Comparison of ENCODE assay signal across 8 mouse cellular contexts in genomic region chr14:30009864-30010560, GRCm38 (mm10). TPM values are rescaled to one million over a fixed set of nuclear protein-coding genes. Genes with fewer than 3 reads are reported as not detected.
DNase-seq lines count a peak whose midpoint lies in the region; ATAC-seq lines count a peak whose summit lies in the region.

No protein-coding gene starts in this region.

- peaks cover 10% of the 10 kb centered on the region for H3K4me1 ChIP-seq in hindbrain, embryonic 16.5 days (ENCODE audit: control insufficient read depth, insufficient read depth, low read depth, low read length)
- H3K4me1 ChIP-seq in hindbrain, embryonic 13.5 days (replicated peaks), result peaks cover 9% of the 10 kb centered on the region
- peaks cover 9% of the 10 kb centered on the region for H3K4me1 ChIP-seq in hindbrain, embryonic 12.5 days

- no peak overlapping the region for H3K4me3 ChIP-seq in hindbrain, embryonic 16.5 days (ENCODE audit: low read length)
- H3K4me3 ChIP-seq in hindbrain, embryonic 13.5 days, result no peak overlapping the region
- H3K4me3 ChIP-seq in hindbrain, embryonic 12.5 days, result no peak overlapping the region

- no peaks in the 10 kb centered on the region for H3K27me3 ChIP-seq in hindbrain, embryonic 16.5 days (replicated peaks; ENCODE audit: control insufficient read depth, insufficient read depth, low read length)
- H3K27me3 ChIP-seq in hindbrain, embryonic 13.5 days, result peaks cover 43% of the 10 kb centered on the region
- H3K27me3 ChIP-seq in hindbrain, embryonic 12.5 days, result peaks cover 29% of the 10 kb centered on the region

- WGBS in hindbrain, embryonic 16.5 days, result 58% methylated on average over 10 of the region's 10 CpGs
- WGBS in hindbrain, embryonic 13.5 days, result 73% methylated on average over 10 of the region's 10 CpGs
- 77% methylated on average over 10 of the region's 10 CpGs for WGBS in hindbrain, embryonic 12.5 days

- peak; percentile 26 to 68 for DNase-seq in adrenal gland, postnatal 36 days
- peak; percentile 34 to 43 for DNase-seq in heart, adult 9 months (ENCODE audit: low spot score in 2 of 2)
- DNase-seq in kidney, postnatal 14 days, result peak; percentile 93
- DNase-seq in lung, postnatal 25 days (ENCODE audit: low spot score), result peak; percentile 49
- peak; percentile 23 to 73 for DNase-seq in urinary bladder, postnatal 36 days (ENCODE audit: low spot score in 2 of 2)

- ATAC-seq in hindbrain, embryonic 16.5 days, result peak; percentile 27; the same call in 1 of the 2 replicates
- ATAC-seq in hindbrain, embryonic 13.5 days (ENCODE audit: low FRiP score), result no peak
- no peak for ATAC-seq in hindbrain, embryonic 12.5 days (ENCODE audit: low FRiP score)

- H3K9me3 ChIP-seq in hindbrain, embryonic 16.5 days (ENCODE audit: control insufficient read depth, low read length), result no peaks in the 10 kb centered on the region
- no peaks in the 10 kb centered on the region for H3K9me3 ChIP-seq in hindbrain, embryonic 13.5 days
- no peaks in the 10 kb centered on the region for H3K9me3 ChIP-seq in hindbrain, embryonic 12.5 days (replicated peaks)

- no peak overlapping the region for H3K9ac ChIP-seq in hindbrain, embryonic 16.5 days (ENCODE audit: low read depth, low read length)
- H3K9ac ChIP-seq in hindbrain, embryonic 13.5 days, result no peak overlapping the region
- H3K9ac ChIP-seq in hindbrain, embryonic 12.5 days, result no peak overlapping the region

- no peak overlapping the region for H3K4me2 ChIP-seq in hindbrain, embryonic 16.5 days (ENCODE audit: low read length)
- no peak overlapping the region for H3K4me2 ChIP-seq in hindbrain, embryonic 13.5 days
- H3K4me2 ChIP-seq in hindbrain, embryonic 12.5 days (replicated peaks), result no peak overlapping the region

- H3K36me3 ChIP-seq in hindbrain, embryonic 16.5 days (ENCODE audit: control insufficient read depth, insufficient read depth, low read length), result no peaks in the 10 kb centered on the region
- no peaks in the 10 kb centered on the region for H3K36me3 ChIP-seq in hindbrain, embryonic 13.5 days
- no peaks in the 10 kb centered on the region for H3K36me3 ChIP-seq in hindbrain, embryonic 12.5 days

- H3K27ac ChIP-seq in hindbrain, embryonic 16.5 days (ENCODE audit: low read depth, low read length), result no peak overlapping the region
- no peak overlapping the region for H3K27ac ChIP-seq in hindbrain, embryonic 13.5 days
- H3K27ac ChIP-seq in hindbrain, embryonic 12.5 days, result no peak overlapping the region

RNA-seq across cellular contexts. Expression of gene Chdh, which starts 1.2 kb away (rescaled TPM):
- 0.36 and 0.51 TPM in 2 replicates for polyA plus RNA-seq in hindbrain, embryonic 16.5 days (2015; fragmentation: Nextera tagmentation; extraction: Ambion mirVana)
- 0.48 and 0.62 TPM in 2 replicates for polyA plus RNA-seq in hindbrain, embryonic 13.5 days (2015; fragmentation: Nextera tagmentation; extraction: Ambion mirVana)
- total RNA-seq in adrenal gland, postnatal 36 days (2021), result 10 to 100 TPM; 12.2 to 16.6 TPM
- polyA plus RNA-seq in hindbrain, embryonic 12.5 days (2016; fragmentation: Nextera tagmentation; extraction: Ambion mirVana), result 0.17 and 0.18 TPM in 2 replicates

RNA-seq across cellular contexts. Expression of gene Il17rb, which starts 1.3 kb away (rescaled TPM):
- polyA plus RNA-seq in hindbrain, embryonic 16.5 days (2015; fragmentation: Nextera tagmentation; extraction: Ambion mirVana), result 1.7 and 1.8 TPM in 2 replicates
- 0.93 and 1.4 TPM in 2 replicates for polyA plus RNA-seq in hindbrain, embryonic 13.5 days (2015; fragmentation: Nextera tagmentation; extraction: Ambion mirVana)
- 1 to 10 TPM; 1.6 to 2.0 TPM for total RNA-seq in adrenal gland, postnatal 36 days (2021)
- 1.0 and 1.7 TPM in 2 replicates for polyA plus RNA-seq in hindbrain, embryonic 12.5 days (2016; fragmentation: Nextera tagmentation; extraction: Ambion mirVana)

RNA-seq across cellular contexts. Expression of gene Actr8, which starts 31.9 kb away (rescaled TPM):
- 69.9 and 73.8 TPM in 2 replicates for polyA plus RNA-seq in hindbrain, embryonic 16.5 days (2015; fragmentation: Nextera tagmentation; extraction: Ambion mirVana)
- polyA plus RNA-seq in hindbrain, embryonic 13.5 days (2015; fragmentation: Nextera tagmentation; extraction: Ambion mirVana), result 83.9 and 86.6 TPM in 2 replicates
- 10 to 100 TPM; 54.3 to 58.7 TPM for total RNA-seq in adrenal gland, postnatal 36 days (2021)
- polyA plus RNA-seq in hindbrain, embryonic 12.5 days (2016; fragmentation: Nextera tagmentation; extraction: Ambion mirVana), result 87.1 and 92.8 TPM in 2 replicates

RNA-seq across cellular contexts. Expression of gene Selenok, which starts 41.9 kb away (rescaled TPM):
- polyA plus RNA-seq in hindbrain, embryonic 16.5 days (2015; fragmentation: Nextera tagmentation; extraction: Ambion mirVana), result 371 and 398 TPM in 2 replicates
- 440 and 455 TPM in 2 replicates for polyA plus RNA-seq in hindbrain, embryonic 13.5 days (2015; fragmentation: Nextera tagmentation; extraction: Ambion mirVana)
- total RNA-seq in adrenal gland, postnatal 36 days (2021), result 100 to 1,000 TPM; 118 to 119 TPM
- polyA plus RNA-seq in hindbrain, embryonic 12.5 days (2016; fragmentation: Nextera tagmentation; extraction: Ambion mirVana), result 382 and 390 TPM in 2 replicates

Comparison
In these comparisons a context has a peak if more than half of its experiments do, and no peak if none do; other contexts are left out.
1. DNase-seq: peak in every context shown above with its lines; median percentile 93 in kidney, postnatal 14 days; 49 in lung, postnatal 25 days; 48 in urinary bladder, postnatal 36 days; 47 in adrenal gland, postnatal 36 days; 38 in heart, adult 9 months.